Mouse (Mus musculus) gonadal fat pad, adult 2 months (tissue): ENCODE results near the gene Wfdc2. TPM values are rescaled to one million over a fixed set of nuclear protein-coding genes. Genes with fewer than 3 reads are reported as not detected.

ENCODE experiments used
- DNase-seq: peaks from one replicate; pipeline ENCODE4 v3.0.0-alpha.2; 2012; ENCODE audit warnings: low read depth
- polyA plus RNA-seq: library from polyadenylated mRNA; depleted of rRNA; stranded (reverse); fragments of >200 nt; gene quantifications from 2 replicates; pipeline ENCODE4 v1.2.3, GENCODE M21; 2012; rRNA removed

The Wfdc2 gene
- polyA plus RNA-seq: 12.1 and 16.0 TPM in 2 replicates

DNA sequence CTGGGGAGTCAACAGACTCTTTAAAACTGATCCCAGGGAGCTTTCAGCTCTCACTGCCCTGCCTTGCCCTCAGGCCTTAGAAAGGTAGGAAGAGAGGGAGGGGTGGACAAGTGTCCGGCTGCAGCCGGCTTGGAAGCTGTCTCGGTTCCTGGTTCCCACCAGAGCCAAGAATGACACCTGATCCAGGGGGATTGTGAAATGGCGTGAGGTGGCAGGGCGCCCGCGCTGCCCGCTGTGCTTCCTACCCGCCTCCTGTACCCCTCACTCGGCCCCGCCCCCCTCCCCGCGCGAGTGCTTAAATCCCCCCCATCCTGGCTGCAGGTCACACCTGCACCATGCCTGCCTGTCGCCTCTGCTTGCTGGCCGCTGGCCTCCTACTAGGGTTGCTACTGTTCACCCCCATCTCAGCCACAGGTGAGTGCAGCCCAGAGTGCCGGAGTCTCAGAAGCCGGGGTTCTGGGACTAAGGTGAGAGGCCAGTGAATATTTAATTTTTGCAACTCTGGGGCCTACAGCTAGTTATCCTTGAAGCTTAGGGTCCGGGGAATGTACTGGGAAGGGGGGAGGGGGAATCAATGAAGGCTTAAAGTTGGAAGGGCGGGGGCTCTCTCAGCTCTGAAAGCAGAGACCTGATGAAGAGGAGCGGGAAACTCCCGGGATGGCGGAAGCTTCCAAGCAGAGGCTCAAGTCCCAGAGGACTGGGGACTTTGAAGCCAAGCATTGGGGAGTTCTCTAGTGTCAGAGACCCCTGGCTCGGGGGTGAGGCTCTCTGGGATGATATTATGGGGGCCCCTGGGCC, at the start of gene Wfdc2:
TSS of gene Wfdc2 (plus strand) at position 23 of the 798 bp plus-strand sequence.
- no peak for DNase-seq

DNA sequence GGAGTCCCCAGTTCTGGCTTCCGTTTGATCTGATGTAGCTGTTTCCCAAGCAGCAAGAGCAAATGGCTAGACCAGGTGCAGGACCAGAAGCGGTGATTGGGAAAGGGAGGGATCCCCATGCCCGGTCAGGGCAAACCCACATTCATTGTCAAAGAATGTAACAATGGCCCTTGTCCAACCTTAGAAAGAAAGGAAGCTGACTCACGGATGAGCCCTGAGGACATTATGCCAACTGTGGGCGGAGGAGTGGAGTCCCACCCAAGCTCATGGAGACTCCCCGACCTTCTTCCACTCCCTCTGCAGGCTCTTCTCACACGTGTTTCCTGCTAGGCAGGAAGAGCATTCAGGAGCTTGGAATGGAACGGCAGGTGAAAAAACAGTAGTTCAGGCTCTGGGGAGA, 48.8 kb upstream of the Wfdc2 start:
- DNase-seq: no peak

DNA sequence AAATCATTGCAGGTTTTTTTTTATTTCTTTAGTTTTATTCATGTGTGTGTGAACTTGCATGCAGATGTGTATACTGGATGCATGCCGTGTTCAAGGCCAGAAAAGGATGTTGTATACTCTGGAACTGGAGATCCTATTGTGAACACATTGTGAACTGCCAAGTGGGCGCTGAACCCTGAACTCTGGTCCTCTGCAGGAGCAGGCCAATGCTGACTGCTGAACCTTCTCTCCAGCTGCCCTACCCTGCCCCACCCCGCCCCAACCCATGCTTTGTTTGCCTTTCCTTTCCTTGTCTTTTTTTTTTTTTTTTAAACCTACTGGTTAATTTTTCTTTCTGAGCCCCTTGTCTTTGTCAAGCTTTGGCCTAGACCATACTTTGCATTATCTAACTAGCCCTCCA, 47.3 kb upstream of the Wfdc2 start:
- no peak for DNase-seq

DNA sequence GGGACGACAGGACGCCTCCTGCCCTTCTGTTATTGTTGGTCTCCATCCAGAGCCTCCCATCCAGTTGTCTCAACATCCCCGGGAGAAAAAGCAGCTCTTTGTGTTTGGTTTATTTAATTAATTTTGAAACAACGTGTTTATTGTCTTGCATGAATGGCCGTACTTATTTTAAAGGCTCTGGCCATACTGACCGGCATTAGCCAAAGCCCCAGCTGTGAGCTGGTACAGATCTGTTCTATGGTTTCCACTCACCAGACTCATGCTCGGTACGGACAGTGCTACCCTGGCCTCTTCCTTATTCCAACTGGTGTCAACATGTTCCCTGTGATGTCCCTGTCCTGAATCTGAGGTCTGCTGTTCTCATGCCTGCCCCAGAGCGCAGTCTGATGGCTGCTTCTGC, 46.3 kb upstream of the Wfdc2 start:
- DNase-seq: no peak

DNA sequence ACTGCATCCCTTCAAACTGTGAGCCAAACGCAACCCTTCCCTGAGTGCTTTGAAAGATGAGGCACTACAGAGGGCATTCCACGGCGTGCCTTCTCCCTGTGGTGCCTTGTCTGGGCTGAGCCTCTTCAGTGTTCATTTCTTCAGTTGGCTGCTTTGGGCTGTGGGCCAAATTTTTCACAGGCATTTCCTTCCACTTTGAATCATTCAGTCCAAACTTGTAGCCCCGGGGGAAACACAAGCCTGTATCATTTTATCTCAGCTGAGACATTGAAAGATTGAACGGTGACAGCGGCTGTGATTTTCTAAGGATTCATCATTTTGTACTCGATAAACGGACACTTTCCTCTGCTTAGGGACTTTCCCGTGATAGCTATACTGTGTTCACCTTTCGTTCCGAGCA, 45.6 kb upstream of the Wfdc2 start:
- no peak for DNase-seq

DNA sequence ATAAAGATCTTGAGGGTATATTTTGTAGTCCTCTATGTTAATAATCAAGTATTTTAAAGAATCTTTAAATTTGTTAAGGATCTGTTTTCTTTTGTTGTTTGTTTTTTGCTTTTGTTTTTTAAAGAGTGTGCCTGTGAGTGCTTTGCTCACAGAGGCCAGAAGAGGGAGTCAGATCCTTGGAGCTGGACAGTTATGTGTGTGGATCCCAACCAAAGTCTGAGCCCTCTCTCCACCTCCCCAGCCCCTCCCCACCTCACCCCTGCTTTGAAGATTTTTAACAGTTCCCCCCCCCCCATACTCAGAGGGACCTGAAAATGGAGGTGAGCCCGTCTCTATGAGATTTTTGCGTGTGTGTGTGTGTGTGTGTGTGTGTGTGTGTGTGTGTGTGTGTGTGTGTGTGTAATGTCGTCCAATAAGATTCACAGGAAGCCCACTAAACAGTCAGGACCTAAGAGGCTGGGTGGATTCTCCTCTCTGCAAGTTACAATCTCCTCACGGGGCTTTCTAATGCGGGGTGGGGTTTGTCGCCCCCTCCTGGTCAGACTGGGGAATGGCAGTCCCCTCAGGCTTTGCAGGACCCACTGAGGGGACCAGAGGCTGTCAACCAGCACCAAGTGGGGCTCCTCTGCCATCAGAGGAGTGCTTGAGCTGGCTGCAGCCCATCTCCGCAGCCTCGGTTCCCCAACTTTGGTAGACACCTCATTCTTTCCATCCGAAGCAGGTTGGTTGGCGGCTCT, 44.6 kb upstream of the Wfdc2 start:
- no peak for DNase-seq

DNA sequence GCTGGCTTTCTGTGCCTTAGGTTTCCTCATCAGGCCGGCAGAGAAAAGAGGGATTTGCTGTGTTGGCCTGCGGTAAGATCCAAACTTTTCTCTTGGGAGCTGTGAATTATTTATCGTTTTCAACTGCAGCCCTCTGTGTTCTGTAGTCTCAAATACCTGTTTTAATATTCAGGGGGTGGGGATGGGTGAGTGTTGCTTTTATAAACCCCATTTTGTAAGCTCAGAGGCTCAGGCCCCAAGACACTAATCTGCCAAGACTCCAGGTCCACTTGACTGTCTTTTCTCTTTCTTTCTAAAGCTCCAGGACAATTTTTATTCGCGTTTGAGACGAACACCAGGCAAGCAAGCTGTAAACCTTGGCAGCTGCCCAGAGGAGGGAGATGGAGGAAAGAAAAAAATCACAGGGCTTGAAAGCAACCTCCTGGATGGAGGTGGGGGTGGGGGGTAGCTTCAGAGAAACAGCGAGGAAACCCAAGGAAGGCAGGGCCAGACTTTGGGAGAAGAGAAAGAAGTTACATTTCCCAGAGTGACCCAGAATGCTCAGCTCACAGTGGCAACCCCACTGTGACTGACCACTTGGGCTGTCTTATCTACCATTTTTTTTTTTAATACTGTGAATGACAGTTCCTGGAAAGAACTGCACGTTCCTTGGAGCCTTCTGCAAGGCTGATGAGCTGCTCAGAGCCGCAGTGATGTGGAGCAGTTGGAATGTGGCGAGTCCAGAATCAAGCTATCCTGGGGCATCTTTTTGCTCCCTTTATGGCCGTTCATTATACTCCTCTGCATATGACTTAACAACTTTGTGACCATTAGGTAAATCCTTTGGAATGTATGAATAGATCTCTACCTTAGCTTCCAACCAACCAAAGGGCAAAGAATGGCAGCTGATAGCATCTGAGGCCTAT, 43.7 kb upstream of the Wfdc2 start:
- DNase-seq: no peak

DNA sequence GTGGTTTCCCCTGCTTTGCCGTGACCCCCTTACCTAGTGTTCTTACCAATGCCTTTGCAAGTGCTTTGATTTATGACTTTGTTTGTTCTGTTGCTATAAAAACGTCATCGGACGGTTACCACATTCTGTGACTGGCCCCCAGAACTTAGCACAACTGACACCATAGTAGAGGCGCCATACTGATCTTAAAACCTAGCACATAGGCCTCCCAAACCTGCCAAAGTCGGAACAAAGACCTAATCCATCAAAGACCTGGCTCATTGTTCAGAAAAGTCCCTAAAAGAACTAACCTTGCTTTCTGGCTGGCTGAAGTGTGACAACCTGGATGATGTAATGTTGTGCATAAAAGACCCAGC, 43.1 kb upstream of the Wfdc2 start:
- no peak for DNase-seq

DNA sequence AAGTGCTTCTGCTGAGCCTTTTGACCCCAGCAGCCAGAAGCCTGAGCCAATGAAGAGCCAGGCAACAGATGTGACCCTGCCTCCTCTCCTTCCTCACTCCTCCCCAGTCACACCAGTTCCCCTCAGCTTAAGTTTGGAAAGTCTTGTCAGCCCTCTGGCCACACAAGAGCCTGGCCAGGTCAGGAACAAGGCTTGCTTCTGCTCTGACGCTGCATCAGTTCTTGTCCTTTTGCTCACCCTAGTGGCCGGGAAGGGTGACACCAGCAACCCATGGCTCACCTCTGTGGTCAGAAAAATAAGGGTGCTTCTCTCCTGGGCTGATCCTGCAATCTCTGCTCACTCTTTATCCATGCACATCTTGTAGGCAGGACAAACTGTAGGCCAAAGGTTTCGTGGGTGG, 41.4 kb upstream of the Wfdc2 start:
- DNase-seq: no peak

DNA sequence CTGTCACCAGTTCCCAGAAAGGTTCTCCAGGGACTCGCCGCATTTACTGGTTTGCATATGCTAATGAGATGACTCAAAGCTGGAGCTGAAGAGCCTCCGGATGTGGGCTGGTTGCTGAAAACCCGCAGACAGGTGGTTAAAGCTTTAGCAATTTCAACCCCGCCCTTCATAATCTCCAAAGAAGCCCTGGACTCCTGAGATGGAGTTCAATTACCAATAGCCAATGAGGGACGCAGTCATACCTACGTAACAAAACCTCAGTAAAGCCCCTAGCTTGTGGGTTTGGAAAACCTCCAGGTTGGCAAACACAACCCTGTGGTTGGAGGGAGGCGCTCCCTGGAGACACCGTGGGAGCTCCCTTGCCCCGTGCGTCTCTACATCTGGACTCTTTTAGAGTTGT, 40.4 kb upstream of the Wfdc2 start:
- DNase-seq: no peak

DNA sequence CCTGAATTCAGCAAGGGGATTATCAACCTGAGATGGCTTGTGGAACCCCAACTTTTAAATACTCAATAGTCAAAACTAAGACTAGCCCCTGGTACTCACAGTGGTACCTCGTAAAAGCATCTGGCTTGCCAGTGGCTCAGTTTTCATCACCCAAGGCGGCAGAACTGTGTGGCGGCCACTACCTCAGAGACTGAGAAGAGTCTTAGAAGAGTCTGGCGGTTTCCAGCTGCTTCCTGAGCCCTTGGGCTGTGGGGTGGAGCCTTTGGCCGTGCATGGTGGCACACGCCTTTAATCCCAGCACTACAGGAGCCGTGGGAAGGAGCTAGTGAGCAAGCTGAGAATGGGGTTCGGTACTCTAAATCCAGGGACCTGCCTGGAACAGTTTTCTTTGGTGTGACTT, 39.9 kb upstream of the Wfdc2 start:
- no peak for DNase-seq

DNA sequence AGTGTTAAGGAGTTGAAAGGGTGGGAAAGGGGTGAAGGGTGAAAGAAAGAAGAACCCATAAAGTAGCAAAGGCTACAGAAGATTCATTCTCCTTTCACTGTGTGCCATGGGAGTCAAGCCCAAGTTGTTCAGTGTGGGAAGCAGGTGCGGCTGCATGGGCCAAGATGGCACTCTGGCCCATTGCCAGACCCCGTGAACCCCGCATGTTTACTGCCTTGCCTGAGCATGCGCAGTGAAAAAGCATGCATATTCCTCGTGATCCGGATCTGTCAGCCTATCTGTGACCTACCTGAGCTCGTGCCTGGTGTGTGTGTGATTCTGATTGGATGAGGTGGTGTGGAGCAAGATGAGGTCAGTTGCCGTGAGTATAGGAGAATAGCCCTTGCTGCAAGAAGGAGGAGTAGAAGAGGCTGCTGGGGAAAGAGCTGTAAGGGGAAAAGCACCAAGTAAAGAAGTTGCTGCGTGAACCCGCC, 38.9 kb upstream of the Wfdc2 start:
- DNase-seq: no peak

DNA sequence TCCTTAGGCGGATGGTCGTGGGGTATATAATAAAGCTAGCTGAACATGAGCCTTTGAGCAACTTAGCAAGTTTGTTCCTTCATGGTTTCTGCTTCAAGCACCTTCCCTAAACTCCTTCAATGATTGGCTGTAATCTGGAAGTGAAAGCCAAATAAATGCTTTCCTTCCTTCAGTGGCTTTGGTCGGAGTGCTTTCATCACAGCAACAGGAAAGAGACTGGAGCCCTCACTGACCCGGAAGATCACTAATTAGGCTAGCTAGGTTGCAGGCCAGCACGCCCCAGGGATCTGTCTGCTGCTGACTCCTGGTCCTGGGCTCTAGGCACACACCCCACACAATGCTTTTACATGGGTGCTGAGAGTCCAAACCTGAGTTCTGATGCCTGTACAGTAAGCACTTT, 33.7 kb upstream of the Wfdc2 start:
- DNase-seq: no peak

DNA sequence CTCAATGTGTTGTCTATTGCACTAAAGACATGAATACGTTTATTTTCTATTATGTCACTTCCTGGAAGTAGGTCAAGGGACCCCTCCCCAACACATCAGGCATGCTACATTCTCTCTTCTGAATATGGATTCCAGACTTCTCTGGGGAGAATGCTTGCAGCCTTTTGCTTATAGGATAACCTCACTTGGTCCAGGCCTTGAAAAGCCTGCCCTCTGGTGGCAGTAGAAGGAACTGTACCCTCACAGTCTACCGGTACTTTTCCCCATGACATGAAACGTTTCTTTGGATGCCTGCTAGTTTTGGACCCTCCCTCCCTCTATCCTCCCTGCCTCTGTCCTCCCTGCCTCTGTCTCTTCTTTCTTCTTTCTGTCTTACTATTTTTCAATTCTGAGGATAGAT, 31.0 kb upstream of the Wfdc2 start:
- no peak for DNase-seq

DNA sequence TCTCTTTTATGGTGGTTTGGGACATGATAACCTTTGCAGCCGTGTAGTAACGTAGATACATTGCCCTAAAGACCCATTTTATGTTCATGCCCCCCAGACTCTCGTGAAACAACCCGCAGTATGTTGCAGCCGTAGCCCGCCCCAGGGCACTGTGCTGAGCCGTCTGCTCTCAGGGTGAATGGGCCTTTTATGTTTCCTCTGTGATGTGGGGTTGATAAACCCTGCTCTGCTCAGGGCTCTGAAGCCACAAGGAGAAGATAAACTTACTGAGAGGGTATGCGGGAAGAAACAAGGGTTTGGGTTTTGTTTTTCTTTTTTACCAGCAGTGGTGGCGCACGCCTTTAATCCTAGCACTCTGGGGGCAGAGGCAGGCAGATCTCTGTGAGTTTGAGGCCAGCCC, 27.9 kb upstream of the Wfdc2 start:
- DNase-seq: no peak

DNA sequence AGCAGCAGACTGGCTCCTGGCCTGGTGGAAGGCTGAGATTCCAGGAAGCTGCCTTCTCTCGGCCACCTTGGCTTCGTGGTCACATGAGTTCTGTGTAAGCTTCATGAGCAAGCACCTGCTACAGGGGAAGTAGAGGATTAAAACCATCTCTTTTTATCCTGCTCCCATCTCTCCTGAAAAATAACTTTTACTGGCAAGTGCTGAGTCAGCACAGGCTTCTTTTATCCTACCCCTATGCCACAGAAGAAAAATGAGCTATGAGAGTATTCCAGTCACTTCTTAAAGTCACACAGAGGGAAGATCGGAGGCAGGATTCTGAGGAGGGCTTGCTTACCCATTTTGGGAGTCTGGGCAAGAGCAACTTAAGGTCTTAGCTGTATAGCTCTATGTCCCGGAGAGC, 25.2 kb upstream of the Wfdc2 start:
- no peak for DNase-seq

DNA sequence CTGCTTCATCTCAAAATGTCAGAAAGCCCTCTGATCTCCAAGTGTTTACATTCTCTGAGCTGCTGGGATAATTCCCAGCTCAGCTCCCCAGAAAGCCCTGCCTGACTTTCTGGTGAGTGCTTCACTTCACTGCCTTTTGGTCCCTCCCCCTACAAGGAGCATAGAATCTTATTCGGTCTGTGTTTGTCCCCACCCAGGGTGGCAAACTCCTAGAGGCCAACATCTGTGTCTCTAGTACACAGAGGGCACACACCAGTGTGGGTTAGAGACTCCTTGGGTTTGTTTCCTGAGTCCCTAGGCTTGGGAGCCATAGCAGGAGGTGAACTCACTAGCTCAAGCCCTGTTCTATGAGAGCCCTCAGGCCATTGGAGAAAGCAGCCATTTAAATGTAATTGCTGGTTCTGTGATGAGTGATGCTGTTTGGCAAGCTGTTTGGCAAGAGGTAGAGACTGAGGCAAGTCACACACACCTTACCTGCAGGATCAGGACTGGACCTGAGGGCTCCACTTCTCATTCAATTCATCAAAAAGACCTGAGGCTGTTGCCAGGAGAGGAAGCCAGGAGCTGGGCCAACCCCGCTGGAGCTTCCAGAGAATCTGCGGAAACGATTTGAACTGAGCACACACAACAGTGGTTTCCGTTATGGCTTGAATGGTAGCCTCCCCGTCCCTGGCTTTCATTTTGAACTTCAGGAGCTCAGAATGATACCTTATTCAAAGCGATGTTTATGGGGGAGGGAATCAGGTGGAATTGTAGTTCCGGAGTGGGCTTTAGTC, 21.4 kb upstream of the Wfdc2 start:
- no peak for DNase-seq

DNA sequence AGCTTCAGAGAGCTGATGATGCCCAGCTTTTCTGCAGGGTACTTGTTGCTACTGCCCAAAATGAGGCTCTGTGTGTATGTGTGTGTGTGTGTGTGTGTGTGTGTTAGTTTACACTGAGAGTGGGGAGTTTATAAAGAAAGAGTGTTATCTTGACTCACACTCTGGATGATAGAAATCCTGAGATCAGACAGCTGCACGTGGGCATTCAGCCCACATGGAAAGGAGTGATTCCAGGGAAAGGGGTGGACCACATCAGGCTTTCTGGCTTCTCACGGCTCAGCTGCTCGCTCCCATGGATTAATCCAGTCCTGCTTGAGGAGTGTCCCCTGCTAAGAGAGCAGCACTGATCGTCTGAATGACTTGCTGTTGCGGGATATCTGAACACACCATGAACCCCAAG, 20.1 kb upstream of the Wfdc2 start:
- no peak for DNase-seq

DNA sequence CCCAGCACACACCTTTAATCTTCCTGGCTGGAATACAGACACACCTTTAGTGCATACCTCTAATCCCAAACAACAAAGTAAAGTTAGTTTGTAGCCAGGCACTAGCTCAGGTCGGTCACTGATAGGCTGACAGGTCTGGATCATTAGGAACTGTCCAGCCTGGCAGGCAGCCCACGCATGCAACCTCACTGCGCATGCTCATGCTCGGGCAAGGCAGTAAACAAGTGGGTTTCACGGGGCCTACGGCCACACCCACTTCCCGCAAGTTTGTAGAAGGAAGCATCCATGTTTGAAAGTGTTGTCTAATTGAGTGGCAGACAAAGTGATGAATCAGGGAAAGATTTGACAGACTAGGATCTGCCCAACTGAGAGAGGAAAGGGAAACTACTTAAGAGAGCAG, 19.6 kb upstream of the Wfdc2 start:
- no peak for DNase-seq

DNA sequence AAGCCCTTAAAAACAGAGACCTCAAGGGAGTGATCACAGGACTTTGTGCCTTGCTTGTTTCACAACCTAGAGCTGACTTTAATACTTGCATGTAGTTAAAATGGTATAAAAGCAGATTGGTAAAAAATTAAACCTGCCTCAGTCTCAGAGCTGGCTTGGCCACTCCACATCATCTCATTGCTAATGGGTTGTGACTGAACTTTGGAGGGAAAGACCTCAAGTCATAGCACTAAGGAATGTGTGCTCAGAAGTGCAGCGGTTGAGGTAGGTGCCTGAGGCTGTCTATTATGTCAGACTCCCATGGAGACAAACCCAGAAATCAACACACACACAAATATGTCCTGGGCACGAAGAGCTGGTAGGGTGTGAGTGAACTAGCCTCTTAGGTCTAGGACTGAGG, 18.5 kb upstream of the Wfdc2 start:
- no peak for DNase-seq

DNA sequence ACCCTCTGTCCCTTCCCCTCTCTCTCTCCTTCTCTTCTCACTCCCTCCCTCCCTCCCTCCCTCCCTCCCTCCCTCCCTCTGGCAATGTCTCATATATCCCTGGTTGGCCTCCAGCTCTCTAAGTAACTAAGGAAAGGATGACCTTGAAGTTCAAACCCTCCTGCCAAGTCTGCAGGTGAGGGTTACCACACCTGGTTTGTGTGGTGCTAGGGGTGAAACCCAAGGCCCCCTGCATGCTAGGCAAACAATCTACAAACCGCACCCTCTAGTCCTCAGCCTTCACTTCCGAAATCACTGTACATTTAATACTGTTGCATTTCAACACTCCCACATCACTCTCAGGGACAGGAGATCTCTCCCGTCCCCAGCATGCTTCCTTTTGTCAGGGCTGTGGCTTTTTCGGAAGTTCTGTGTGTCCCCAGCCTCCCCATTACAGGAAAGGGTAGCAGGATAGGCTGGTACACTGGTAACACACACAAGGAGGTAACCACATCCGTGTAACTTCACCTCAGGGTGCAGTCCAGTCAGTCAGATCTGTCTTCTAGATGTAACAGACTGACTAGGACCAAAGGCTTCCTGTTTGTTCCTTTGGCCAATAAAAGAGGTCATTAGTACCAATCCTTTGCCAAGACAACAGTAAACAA, 17.6 kb upstream of the Wfdc2 start:
- no peak for DNase-seq
